Mouse (Mus musculus) cerebellum, adult 2 months (tissue): ENCODE results near the gene Spata2l.

ENCODE experiments used
- CTCF ChIP-seq: fragments of 200-500 bp; IDR thresholded peaks from 2 replicates; pipeline ENCODE4 v1.5.1; 2011; ENCODE audit warnings: low read depth, mild to moderate bottlenecking, control low read depth, low read length, moderate library complexity, borderline replicate concordance; ENCODE audit not compliant: insufficient read depth
- POLR2A ChIP-seq: fragments of 200-500 bp; IDR thresholded peaks from 2 replicates; pipeline ENCODE4 v1.6.1; 2011; ENCODE audit warnings: low read length, control low read depth, borderline replicate concordance; ENCODE audit not compliant: insufficient read depth

DNA sequence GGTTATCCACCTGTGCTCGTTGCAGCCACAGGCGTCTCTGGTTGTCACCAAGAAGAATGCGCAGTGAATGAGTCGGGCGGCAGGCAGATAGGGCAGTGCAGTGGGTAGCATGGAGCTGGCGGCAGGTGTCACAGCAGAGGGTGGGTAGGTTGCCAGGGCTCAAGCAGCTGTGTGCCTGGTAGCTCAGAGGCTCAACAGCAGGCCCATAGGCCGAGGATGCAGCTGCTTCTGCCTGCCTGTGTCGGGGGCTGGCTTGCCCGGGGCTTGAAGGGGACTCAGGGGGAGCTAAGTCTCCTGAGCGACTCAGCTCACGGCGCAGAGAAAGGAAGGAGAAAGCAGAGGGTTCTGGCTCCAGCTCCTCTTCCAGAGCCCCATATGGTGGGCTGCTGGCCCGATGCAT lies 2.7 kb downstream of the Spata2l start:
- no peak for TF ChIP-seq CTCF
- no peak for TF ChIP-seq POLR2A
